Mouse (Mus musculus): Measurements from ENCODE around the gene Srarp. TPM values are rescaled to one million over a fixed set of nuclear protein-coding genes. Genes with fewer than 3 reads are reported as not detected.

Gene Srarp
- total RNA-seq (2012; rRNA removed) = not detected in 2 replicates

GRCm38 (mm10) chr4:141435974-141436373 lies at the start of gene Srarp:
TSS of gene Srarp (minus strand) at chr4:141436105.
- Histone ChIP-seq H3K4me3 (ENCODE audit: insufficient read depth in 1 of 2, low read depth in 1 of 2, low read length in 2 of 2, poor library complexity in 1 of 2, severe bottlenecking in 1 of 2) (no peak within 1 kb of the TSS), H3K27ac (ENCODE audit: insufficient read depth, low read depth, low read length, poor library complexity, severe bottlenecking) (no peak within 1 kb of the TSS), H3K9ac (ENCODE audit: insufficient read depth, low read depth, low read length, poor library complexity, severe bottlenecking) (no peak within 1 kb of the TSS), H3K4me1 (ENCODE audit: control insufficient read depth in 2 of 2, insufficient read depth in 2 of 2, low read length in 2 of 2, poor library complexity in 1 of 2) (peaks cover 2 to 6% of the 10 kb centered on the region in 2 experiments; a peak in 2 of 4 replicates), H3K36me3 (ENCODE audit: control insufficient read depth, insufficient read depth, low read length, poor library complexity, severe bottlenecking) (no peaks in the 10 kb centered on the region), H3K9me3 (ENCODE audit: control insufficient read depth, insufficient read depth, low read depth, low read length) (no peaks in the 10 kb centered on the region)
- in situ Hi-C loops (cut with MboI; ENCODE audit: low sequenced_read_pairs in 2 of 2, unreplicated experiment in 2 of 2) = no loop called here
- no peak for DNase-seq (ENCODE audit: low read depth, low spot score)
- no peak for TF ChIP-seq MAFK (IDR thresholded peaks at IDR 0.05; ENCODE audit: insufficient read depth, low read depth, low read length)
- TF ChIP-seq HCFC1 (IDR thresholded peaks at IDR 0.05; ENCODE audit: borderline replicate concordance, insufficient read depth, low read length) = no peak

- in situ Hi-C loops (cut with MboI; ENCODE audit: low sequenced_read_pairs in 2 of 2, unreplicated experiment in 2 of 2) = no loop called here
- Histone ChIP-seq H3K27ac (ENCODE audit: insufficient read depth, low read depth, low read length, poor library complexity, severe bottlenecking) (peak overlapping the region; percentile 12; the same call in 1 of the 2 replicates), H3K36me3 (ENCODE audit: control insufficient read depth, insufficient read depth, low read length, poor library complexity, severe bottlenecking) (peaks cover 52% of the 10 kb centered on the region), H3K4me1 (ENCODE audit: control insufficient read depth in 2 of 2, insufficient read depth in 2 of 2, low read length in 2 of 2, poor library complexity in 1 of 2) (no peaks in the 10 kb centered on the region; a peak in 1 of 4 replicates), H3K9me3 (ENCODE audit: control insufficient read depth, insufficient read depth, low read depth, low read length) (no peaks in the 10 kb centered on the region), H3K4me3 (ENCODE audit: insufficient read depth in 1 of 2, low read depth in 1 of 2, low read length in 2 of 2, poor library complexity in 1 of 2, severe bottlenecking in 1 of 2) (no peak overlapping the region), H3K9ac (ENCODE audit: insufficient read depth, low read depth, low read length, poor library complexity, severe bottlenecking) (no peak overlapping the region)
- DNase-seq (ENCODE audit: low read depth, low spot score) = no peak
- TF ChIP-seq CHD2 (IDR thresholded peaks at IDR 0.05; ENCODE audit: low read depth, low read length) (no peak), ZC3H11A (IDR thresholded peaks at IDR 0.05; ENCODE audit: borderline replicate concordance, low read depth, low read length) (no peak), ZNF384 (IDR thresholded peaks at IDR 0.05; ENCODE audit: low read depth, low read length) (no peak), MAFK (IDR thresholded peaks at IDR 0.05; ENCODE audit: insufficient read depth, low read depth, low read length) (no peak), HCFC1 (IDR thresholded peaks at IDR 0.05; ENCODE audit: borderline replicate concordance, insufficient read depth, low read length) (no peak)
Measured at GRCm38 (mm10) chr4:141484071-141484470, 48.2 kb upstream of the Srarp start.

GRCm38 (mm10) chr4:141479411-141479810 lies 43.5 kb upstream of the Srarp start:
- TF ChIP-seq CHD2 (IDR thresholded peaks at IDR 0.05; ENCODE audit: low read depth, low read length) (no peak), MAFK (IDR thresholded peaks at IDR 0.05; ENCODE audit: insufficient read depth, low read depth, low read length) (no peak), HCFC1 (IDR thresholded peaks at IDR 0.05; ENCODE audit: borderline replicate concordance, insufficient read depth, low read length) (no peak), ZC3H11A (IDR thresholded peaks at IDR 0.05; ENCODE audit: borderline replicate concordance, low read depth, low read length) (no peak), ZNF384 (IDR thresholded peaks at IDR 0.05; ENCODE audit: low read depth, low read length) (no peak)
- Histone ChIP-seq H3K9ac (ENCODE audit: insufficient read depth, low read depth, low read length, poor library complexity, severe bottlenecking) (no peak overlapping the region), H3K4me3 (ENCODE audit: insufficient read depth in 1 of 2, low read depth in 1 of 2, low read length in 2 of 2, poor library complexity in 1 of 2, severe bottlenecking in 1 of 2) (no peak overlapping the region), H3K4me1 (ENCODE audit: control insufficient read depth in 2 of 2, insufficient read depth in 2 of 2, low read length in 2 of 2, poor library complexity in 1 of 2) (peaks cover 0 to 3% of the 10 kb centered on the region in 2 experiments; a peak in 1 of 4 replicates), H3K27ac (ENCODE audit: insufficient read depth, low read depth, low read length, poor library complexity, severe bottlenecking) (no peak overlapping the region), H3K9me3 (ENCODE audit: control insufficient read depth, insufficient read depth, low read depth, low read length) (no peaks in the 10 kb centered on the region), H3K36me3 (ENCODE audit: control insufficient read depth, insufficient read depth, low read length, poor library complexity, severe bottlenecking) (peaks cover 75% of the 10 kb centered on the region)
- no peak for DNase-seq (ENCODE audit: low read depth, low spot score)
- in situ Hi-C loops (cut with MboI; ENCODE audit: low sequenced_read_pairs in 2 of 2, unreplicated experiment in 2 of 2) = loop anchor here in 1 of 2 experiments (5.0 kb wide), 1 partner anchor 77 kb away; no protein-coding TSS in a partner anchor

GRCm38 (mm10) chr4:141478794-141479193 lies 42.9 kb upstream of the Srarp start:
- Histone ChIP-seq H3K9ac (ENCODE audit: insufficient read depth, low read depth, low read length, poor library complexity, severe bottlenecking) (peak overlapping the region; percentile 3; the same call in 1 of the 2 replicates), H3K27ac (ENCODE audit: insufficient read depth, low read depth, low read length, poor library complexity, severe bottlenecking) (no peak overlapping the region), H3K9me3 (ENCODE audit: control insufficient read depth, insufficient read depth, low read depth, low read length) (no peaks in the 10 kb centered on the region), H3K36me3 (ENCODE audit: control insufficient read depth, insufficient read depth, low read length, poor library complexity, severe bottlenecking) (peaks cover 75% of the 10 kb centered on the region), H3K4me1 (ENCODE audit: control insufficient read depth in 2 of 2, insufficient read depth in 2 of 2, low read length in 2 of 2, poor library complexity in 1 of 2) (peaks cover 0 to 6% of the 10 kb centered on the region in 2 experiments; a peak in 1 of 4 replicates), H3K4me3 (ENCODE audit: insufficient read depth in 1 of 2, low read depth in 1 of 2, low read length in 2 of 2, poor library complexity in 1 of 2, severe bottlenecking in 1 of 2) (peak overlapping the region; percentile 23 to 26; a peak in 3 of 4 replicates)
- no peak for DNase-seq (ENCODE audit: low read depth, low spot score)
- no peak for TF ChIP-seq HCFC1 (IDR thresholded peaks at IDR 0.05; ENCODE audit: borderline replicate concordance, insufficient read depth, low read length)
- no peak for TF ChIP-seq ZNF384 (IDR thresholded peaks at IDR 0.05; ENCODE audit: low read depth, low read length)
- TF ChIP-seq CHD2 (IDR thresholded peaks at IDR 0.05; ENCODE audit: low read depth, low read length) = no peak
- TF ChIP-seq MAFK (IDR thresholded peaks at IDR 0.05; ENCODE audit: insufficient read depth, low read depth, low read length) = no peak
- no peak for TF ChIP-seq ZC3H11A (IDR thresholded peaks at IDR 0.05; ENCODE audit: borderline replicate concordance, low read depth, low read length)
- in situ Hi-C loops (cut with MboI; ENCODE audit: low sequenced_read_pairs in 2 of 2, unreplicated experiment in 2 of 2) = loop anchor here in 1 of 2 experiments (5.0 kb wide), 1 partner anchor 76 kb away; no protein-coding TSS in a partner anchor
